Mouse (Mus musculus) R1 (cell line): Measurements from ENCODE around the gene Myoz1.
A peak's percentile ranks its signal among the peaks of the same experiment; 100 is the strongest.
"Not testable (repeated sequence)": the region's sequence is repeated elsewhere in the genome, so short reads cannot be mapped to it uniquely, and the experiment has no call there.

ENCODE experiments used
- DNase-seq: peaks from one replicate; pipeline ENCODE4 v3.0.0-alpha.2; 2018; ENCODE audit warnings: low read depth, low spot score

The Myoz1 gene

DNA sequence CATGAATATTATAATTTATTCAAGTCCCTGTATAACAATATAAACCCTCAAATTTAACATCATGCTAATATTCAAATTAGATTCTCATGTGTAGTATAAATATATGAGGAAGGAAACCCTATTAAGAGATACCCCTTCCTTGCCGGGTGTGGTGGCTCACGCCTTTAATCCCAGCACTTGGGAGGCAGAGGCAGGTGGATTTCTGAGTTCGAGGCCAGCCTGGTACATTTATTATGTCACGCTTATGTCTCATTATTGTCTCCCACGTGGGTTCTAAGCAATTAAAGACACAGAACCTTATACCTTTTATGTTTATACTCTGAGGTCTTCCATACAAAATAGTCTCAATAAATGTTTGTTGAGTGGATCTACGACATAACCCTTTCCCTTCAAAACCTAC lies 17.6 kb downstream of the Myoz1 start:
- DNase-seq = no peak

DNA sequence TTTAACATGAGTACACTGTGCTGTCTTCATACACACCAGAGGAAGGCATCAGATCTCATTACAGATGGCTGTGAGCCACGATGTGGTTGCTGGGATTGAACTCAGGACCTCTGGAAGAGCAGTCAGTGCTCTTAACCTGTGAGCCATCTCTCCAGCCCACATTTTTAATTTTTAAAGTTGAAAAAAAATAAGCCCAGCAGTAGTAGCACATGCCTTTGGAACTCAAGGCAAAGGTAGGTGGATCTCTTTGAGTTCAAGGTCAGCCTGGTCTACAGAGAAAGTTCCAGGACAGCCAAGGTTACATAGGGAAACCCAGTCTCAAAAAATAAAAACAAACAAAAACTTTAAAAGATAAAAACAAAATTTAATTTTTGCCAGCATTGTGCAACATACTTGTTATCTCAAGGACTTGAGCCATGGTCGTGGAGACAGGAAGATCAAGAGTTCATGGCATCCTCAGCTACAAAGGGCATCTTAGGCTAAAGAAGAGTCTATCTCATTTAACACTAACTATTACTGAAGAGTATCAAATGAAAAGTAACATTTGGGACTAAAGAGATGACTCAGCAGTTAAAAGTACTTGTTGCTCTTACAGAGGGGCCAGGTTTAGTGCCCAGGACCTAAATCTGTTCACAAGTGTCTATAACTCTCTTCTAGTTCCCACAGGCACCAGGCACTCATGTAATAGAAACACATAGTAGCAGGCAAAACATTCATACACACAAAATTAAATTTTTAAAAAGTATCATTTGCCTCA lies 18.3 kb downstream of the Myoz1 start:
- no peak for DNase-seq

DNA sequence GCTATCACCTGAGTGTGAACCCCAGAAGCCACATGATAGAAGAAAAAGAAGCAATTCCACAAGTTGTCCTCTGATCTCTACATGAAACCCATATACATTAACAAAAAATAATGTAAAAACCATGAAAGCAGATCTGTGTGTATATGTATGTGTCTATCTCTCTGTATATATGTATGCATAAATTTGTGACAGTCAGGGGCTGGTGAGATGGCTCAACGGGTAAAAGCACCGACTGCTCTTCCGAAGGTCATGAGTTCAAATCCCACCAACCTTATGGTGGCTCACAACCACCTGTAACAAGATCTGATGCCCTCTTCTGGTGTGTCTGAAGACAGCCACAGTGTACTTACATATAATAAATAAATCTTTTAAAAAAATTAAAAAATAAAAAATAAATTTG lies 19.4 kb downstream of the Myoz1 start:
- DNase-seq = not testable (repeated sequence)

GRCm38 (mm10) chr14:20635546-20635945 lies 20.8 kb downstream of the Myoz1 start:
- no peak for DNase-seq

GRCm38 (mm10) chr14:20631253-20631652 lies 25.1 kb downstream of the Myoz1 start:
- DNase-seq = peak; percentile 33

DNA sequence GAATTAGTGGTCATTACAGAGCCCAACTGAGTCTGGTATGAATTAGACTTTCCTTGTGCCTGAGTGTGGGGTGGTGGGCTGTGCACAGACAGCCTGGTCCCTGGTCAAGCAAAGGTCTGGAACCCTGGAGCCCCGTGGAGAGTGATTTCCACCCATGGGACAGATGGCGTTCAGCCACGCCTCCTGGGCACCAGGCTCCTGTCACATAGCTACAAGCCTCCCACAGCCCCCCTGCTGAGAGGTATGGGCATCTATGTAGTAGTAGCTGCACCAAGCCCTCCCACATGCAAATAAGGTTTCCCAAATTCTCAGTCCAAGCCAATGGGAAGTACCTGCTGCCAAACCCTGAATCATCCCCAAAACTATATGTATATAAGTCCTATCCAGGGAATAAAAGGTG lies 29.4 kb downstream of the Myoz1 start:
- peak; percentile 18 for DNase-seq

DNA sequence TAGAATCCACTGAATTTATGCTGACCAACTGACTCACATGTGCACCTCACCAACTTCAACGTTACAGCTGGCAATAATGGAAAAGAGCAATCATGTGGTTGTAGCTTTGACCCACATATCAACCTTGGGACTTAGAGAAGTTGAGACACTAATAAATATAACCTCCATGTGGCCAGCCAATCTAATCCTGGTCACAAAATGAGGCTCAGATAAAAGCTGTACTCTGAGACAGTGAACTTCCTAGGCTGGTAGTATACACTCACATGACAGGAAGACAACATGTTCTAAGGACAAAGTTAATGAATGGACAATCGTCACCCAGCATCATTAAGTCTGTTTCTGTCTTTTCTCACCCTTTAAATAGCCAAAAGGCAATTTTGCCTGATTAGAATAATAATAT lies 29.9 kb downstream of the Myoz1 start:
- DNase-seq = no peak

DNA sequence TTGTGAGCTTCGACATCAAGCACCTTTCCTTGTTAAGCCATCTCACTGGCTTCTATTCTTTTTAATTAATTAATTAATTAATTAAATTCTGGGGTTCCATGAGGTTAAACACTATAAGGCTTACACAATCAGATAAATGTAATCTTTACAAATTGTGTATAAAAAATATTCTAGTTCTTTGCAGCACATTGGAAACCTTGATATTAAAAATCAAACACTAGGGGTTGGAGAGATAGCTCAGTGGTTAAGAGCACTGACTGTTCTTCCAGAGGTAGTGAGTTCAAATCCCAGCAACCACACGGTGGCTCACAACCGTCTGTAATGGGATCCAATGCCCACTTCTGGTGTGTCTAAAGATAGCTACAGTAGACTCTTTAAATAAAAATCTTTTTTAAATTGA lies 33.4 kb downstream of the Myoz1 start:
- DNase-seq = no peak

- no peak for DNase-seq
Measured at GRCm38 (mm10) chr14:20622412-20622811, 33.9 kb downstream of the Myoz1 start.

- no peak for DNase-seq
Measured at GRCm38 (mm10) chr14:20621903-20622302, 34.4 kb downstream of the Myoz1 start.

GRCm38 (mm10) chr14:20619131-20619530 lies 37.2 kb downstream of the Myoz1 start:
- DNase-seq = no peak

- DNase-seq = no peak
Measured at GRCm38 (mm10) chr14:20618211-20618610, 38.1 kb downstream of the Myoz1 start.

- DNase-seq = peak; percentile 69
Measured at GRCm38 (mm10) chr14:20616421-20616820, 39.9 kb downstream of the Myoz1 start.

GRCm38 (mm10) chr14:20615075-20615474 lies 41.3 kb downstream of the Myoz1 start:
- DNase-seq = no peak

- DNase-seq = no peak
Measured at GRCm38 (mm10) chr14:20612820-20613219, 43.5 kb downstream of the Myoz1 start.

GRCm38 (mm10) chr14:20610146-20610545 lies 46.2 kb downstream of the Myoz1 start:
- peak; percentile 44 for DNase-seq

- no peak for DNase-seq
Measured at GRCm38 (mm10) chr14:20609519-20609918, 46.8 kb downstream of the Myoz1 start.

DNA sequence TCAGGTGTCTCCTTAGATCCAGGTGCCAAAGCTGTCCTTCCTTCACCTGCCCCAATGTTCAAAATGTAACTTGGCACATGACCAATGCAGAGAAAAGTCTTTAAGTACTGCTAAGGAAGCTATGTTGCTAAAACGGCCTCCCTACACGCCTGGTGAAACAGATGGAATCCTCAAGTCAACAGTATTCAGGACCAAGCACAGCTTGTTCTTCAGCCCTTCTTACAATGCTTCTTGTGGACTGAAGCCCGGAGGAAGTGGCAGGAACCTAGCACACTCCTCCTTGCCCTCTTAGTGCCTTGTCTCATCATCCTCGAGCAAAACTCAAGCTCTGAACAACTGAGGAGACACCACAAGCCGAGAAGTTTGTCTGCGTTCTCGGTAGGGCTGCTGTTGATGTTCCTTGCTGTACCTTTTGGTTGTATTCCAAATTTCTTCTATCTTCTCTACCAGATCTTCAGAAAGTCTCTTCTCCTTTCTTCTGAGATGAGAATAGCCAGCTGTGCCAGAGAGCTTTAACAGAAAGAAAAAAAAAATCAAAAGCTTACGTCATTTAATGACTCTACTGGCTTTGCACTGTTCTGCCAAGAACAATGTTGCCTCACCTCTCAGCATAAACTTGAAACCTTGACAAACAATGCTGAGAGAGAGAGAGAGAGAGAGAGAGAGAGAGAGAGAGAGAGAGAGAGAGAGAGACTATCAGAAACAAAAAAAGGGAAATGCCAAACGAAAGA lies 48.8 kb downstream of the Myoz1 start:
- no peak for DNase-seq

GRCm38 (mm10) chr14:20601287-20601686 lies 55.1 kb downstream of the Myoz1 start:
- no peak for DNase-seq

GRCm38 (mm10) chr14:20600203-20600602 lies 56.1 kb downstream of the Myoz1 start:
- no peak for DNase-seq

GRCm38 (mm10) chr14:20599542-20599941 lies 56.8 kb downstream of the Myoz1 start:
- DNase-seq = no peak
